Mouse (Mus musculus) limb, embryonic 10.5 days (tissue): ENCODE measurements around the gene B020031M17Rik. TPM values are rescaled to one million over a fixed set of nuclear protein-coding genes. Genes with fewer than 3 reads are reported as not detected.
A peak's percentile ranks its signal among the peaks of the same experiment; 100 is the strongest.
"Not testable (repeated sequence)": the region's sequence is repeated elsewhere in the genome, so short reads cannot be mapped to it uniquely, and the experiment has no call there.

ENCODE experiments used
- DNase-seq: peaks from one replicate; pipeline ENCODE4 v3.0.0-alpha.2; 2017; ENCODE audit warnings: low spot score
- H3K27ac ChIP-seq: fragments of 300-500 bp; sonication (generic); 2 replicates; pipeline ENCODE4 v1.5.1; 2016; ENCODE audit warnings: mild to moderate bottlenecking
- H3K27me3 ChIP-seq: fragments of 300-500 bp; sonication (generic); 2 replicates; pipeline ENCODE4 v1.6.1; 2016; ENCODE audit warnings: low read depth, mild to moderate bottlenecking; ENCODE audit not compliant: poor library complexity, severe bottlenecking
- H3K36me3 ChIP-seq: fragments of 300-500 bp; sonication (generic); 2 replicates; pipeline ENCODE4 v1.6.1; 2016; ENCODE audit warnings: mild to moderate bottlenecking, moderate library complexity
- H3K4me1 ChIP-seq: fragments of 300-500 bp; sonication (generic); 2 replicates; pipeline ENCODE4 v1.6.1; 2016
- H3K4me3 ChIP-seq: fragments of 300-500 bp; sonication (generic); 2 replicates; pipeline ENCODE4 v1.5.1; 2016; ENCODE audit warnings: mild to moderate bottlenecking, moderate library complexity
- H3K9me3 ChIP-seq: fragments of 300-500 bp; sonication (generic); replicated peaks from 2 replicates; pipeline ENCODE4 v1.6.1; 2016; ENCODE audit warnings: mild to moderate bottlenecking
- WGBS: fragments of 180-500 bp; shearing (Covaris S2); methylation state at CpG from one replicate; pipeline ENCODE4 v1.1.7; 2016; 5-methylcytosine and 5-hydroxymethylcytosine counted together
- polyA plus RNA-seq: library from polyadenylated mRNA; unstranded; fragments of >200 nt; fragmentation: Nextera tagmentation; extraction: Ambion mirVana; gene quantifications from 2 replicates; pipeline ENCODE4 v1.2.1, GENCODE M21; 2016

The B020031M17Rik gene
- not detected in 2 replicates for polyA plus RNA-seq

- not testable (repeated sequence) for H3K27ac ChIP-seq, H3K27me3 ChIP-seq, DNase-seq, H3K36me3 ChIP-seq, H3K9me3 ChIP-seq, H3K4me1 ChIP-seq, H3K4me3 ChIP-seq
- WGBS = 80% methylated on average over 4 of the region's 6 CpGs
These were observed at the start of gene B020031M17Rik for GRCm38 (mm10) chr13:119950706-119951105. Gene B020031M17Rik (minus strand): TSS chr13:119950806.

DNA sequence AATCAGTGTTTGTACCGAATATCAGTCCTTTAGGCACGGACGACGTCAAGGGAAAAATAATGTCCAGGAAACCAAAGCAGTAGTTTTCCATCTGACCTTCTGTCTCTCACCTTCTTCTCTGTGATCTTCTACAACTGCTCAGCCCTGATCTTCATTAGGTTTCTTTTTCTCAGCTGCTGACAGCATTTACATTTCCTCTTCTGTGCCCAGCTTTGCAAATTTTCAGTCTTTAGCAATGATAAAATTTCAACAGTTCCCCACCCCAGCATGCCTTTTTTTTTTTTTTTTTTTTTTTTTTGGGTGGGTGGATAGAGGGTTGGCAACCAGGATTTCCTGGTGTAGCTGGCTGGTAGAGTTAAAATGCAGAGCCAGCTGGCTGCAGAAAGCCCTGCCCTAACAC is 48.6 kb upstream of the B020031M17Rik start:
- not testable (repeated sequence) for H3K4me1 ChIP-seq, H3K4me3 ChIP-seq, DNase-seq, H3K9me3 ChIP-seq, H3K27ac ChIP-seq, H3K27me3 ChIP-seq, H3K36me3 ChIP-seq
- WGBS = no CpG with 5 or more reads among the region's 4 CpGs

DNA sequence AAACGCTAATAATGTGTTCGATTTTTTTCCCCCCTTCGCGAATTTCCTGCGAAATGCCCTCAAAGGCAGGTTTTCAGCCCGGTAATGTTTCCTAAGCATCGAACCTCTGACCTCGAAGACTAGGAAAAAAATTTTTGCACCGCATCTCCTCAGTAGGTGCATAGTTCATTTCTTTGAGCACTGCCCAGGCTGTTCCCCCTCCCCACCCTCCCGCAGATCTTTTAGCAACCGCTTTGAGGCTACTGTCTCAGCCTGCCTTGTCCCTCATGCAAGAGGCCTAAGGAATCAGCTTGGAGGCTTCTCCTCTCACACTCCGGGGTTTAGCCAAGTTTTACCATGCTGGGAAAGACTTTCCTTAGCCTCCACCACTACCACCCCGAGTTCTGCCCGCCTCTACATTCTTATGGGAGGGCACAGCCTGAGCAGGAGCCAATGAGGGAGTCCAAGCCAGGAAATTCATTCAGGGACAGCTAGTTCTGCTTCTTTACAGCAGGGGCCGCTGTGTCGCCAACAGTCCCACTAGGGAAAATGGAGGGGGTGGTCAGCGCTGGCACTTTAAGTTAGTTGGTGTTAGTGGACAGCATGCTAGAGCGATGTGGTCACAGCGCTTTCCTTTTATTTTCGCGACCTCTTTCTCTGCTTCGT is 48.0 kb upstream of the B020031M17Rik start:
- H3K27me3 ChIP-seq, DNase-seq, H3K4me1 ChIP-seq, H3K4me3 ChIP-seq, H3K9me3 ChIP-seq, H3K27ac ChIP-seq, H3K36me3 ChIP-seq: not testable (repeated sequence)
- no CpG with 5 or more reads among the region's 22 CpGs for WGBS

DNA sequence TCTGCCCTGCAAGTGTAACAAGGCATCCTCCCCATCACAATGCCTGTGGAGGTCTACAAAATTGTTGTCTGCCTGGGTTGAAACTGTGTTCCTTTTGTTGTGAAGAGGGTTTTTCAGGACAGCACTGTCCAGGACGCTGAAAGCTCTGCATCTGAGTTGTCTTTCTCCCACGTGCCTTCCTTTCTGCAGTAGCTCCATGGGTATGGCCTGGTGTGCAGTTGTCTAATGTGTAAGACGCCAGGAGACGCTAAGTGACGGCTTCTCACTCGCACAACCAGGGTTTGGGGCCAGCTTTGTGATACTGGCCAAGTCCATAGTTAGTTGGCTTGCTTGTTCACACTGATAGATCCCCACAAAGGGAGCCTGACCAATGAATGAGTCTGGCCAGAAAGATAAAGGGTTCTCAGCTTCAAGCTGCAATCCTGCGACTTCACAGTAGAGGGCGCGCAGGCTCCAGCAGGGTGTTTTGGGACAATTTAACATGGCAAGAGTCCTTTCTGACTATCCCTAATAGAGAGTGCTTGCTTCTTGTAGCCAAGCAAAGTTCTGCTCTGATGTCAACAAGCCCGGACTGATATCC is 41.4 kb upstream of the B020031M17Rik start:
- not testable (repeated sequence) for H3K4me3 ChIP-seq, H3K27me3 ChIP-seq, H3K36me3 ChIP-seq, H3K9me3 ChIP-seq, H3K4me1 ChIP-seq, DNase-seq, H3K27ac ChIP-seq
- WGBS = no CpG with 5 or more reads among the region's 10 CpGs

GRCm38 (mm10) chr13:119991264-119991663 is 40.7 kb upstream of the B020031M17Rik start:
- H3K36me3 ChIP-seq, H3K4me3 ChIP-seq, H3K4me1 ChIP-seq, H3K27me3 ChIP-seq, H3K9me3 ChIP-seq, H3K27ac ChIP-seq, DNase-seq: not testable (repeated sequence)
- no CpG with 5 or more reads among the region's 13 CpGs for WGBS

- not testable (repeated sequence) for H3K4me1 ChIP-seq, H3K27ac ChIP-seq, DNase-seq, H3K27me3 ChIP-seq, H3K4me3 ChIP-seq, H3K36me3 ChIP-seq, H3K9me3 ChIP-seq
- no CpG with 5 or more reads among the region's 13 CpGs for WGBS
These were observed 18.6 kb upstream of the B020031M17Rik start for GRCm38 (mm10) chr13:119969163-119969562.

DNA sequence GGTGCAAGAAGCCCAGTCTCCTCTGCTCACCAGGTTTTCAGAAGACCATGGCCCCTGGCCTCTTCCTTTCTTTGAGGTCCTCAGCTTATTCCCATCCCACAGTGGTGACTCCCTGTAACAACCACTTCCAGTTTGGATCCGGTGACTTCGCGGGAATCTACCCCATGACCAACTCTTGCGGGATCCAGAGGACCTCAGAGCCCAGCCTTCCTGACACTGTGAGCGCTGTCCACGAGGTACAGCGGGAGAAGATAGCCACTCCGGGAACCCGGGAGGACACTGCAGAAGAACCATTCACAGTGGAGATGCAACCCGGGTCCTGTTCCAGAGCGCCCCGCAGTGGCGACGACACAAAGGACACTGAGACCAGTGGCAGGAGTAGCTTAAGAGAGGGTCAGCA is 17.6 kb upstream of the B020031M17Rik start:
- not testable (repeated sequence) for H3K9me3 ChIP-seq, H3K4me3 ChIP-seq, DNase-seq, H3K4me1 ChIP-seq, H3K36me3 ChIP-seq, H3K27ac ChIP-seq, H3K27me3 ChIP-seq
- WGBS = no CpG with 5 or more reads among the region's 14 CpGs

DNA sequence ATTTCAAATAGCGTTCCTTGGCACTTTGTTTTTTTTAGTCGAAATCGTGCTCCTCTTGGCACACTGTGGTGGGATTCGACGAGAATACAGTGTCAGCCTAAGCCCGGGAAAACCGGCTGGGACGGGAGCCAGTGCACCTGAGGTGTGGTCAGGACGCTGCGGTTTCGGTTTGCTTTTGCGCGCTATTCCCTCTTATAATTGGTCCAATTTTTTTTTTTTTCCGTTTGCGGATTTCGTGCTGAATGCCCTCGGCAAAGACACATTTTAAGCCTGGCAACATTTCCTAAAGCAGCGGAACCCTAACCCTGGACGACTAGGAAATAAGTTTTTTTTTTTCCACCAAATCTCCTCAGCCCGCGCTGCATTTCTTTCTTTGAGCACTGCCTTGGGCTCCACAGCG is 15.4 kb upstream of the B020031M17Rik start:
- not testable (repeated sequence) for H3K36me3 ChIP-seq, H3K4me1 ChIP-seq, H3K9me3 ChIP-seq, H3K4me3 ChIP-seq, H3K27me3 ChIP-seq, H3K27ac ChIP-seq
- under 1% methylated on average over 22 of the region's 22 CpGs for whole genome bisulfite sequencing
- DNase-seq = peak; percentile 40

GRCm38 (mm10) chr13:119965302-119965952 is 14.8 kb upstream of the B020031M17Rik start:
- H3K27me3 ChIP-seq, DNase-seq, H3K27ac ChIP-seq, H3K36me3 ChIP-seq, H3K9me3 ChIP-seq, H3K4me3 ChIP-seq, H3K4me1 ChIP-seq: not testable (repeated sequence)
- WGBS = under 1% methylated on average over 17 of the region's 34 CpGs

DNA sequence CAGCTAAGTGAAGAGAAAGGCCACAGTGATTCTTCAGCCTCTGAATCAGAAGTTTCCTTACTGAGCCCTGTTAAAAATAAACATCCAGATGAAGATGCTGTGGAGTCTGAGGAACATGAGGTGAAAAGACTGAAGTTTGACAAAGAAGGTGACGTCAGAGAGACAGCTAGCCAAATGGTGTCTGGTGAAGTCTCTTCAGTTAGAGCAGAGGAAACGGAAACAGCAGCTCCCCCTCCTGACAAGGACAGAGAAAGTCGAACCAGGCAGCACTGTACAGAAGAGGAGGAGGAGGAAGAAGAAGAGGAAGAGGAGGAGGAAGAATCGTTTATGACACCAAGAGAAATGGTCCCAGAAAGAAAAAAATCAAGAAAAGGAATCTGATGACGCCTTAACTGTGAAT is 12.2 kb upstream of the B020031M17Rik start:
- not testable (repeated sequence) for DNase-seq, H3K4me1 ChIP-seq, H3K27me3 ChIP-seq, H3K36me3 ChIP-seq, H3K27ac ChIP-seq, H3K9me3 ChIP-seq, H3K4me3 ChIP-seq
- WGBS = no CpG with 5 or more reads among the region's 5 CpGs

DNA sequence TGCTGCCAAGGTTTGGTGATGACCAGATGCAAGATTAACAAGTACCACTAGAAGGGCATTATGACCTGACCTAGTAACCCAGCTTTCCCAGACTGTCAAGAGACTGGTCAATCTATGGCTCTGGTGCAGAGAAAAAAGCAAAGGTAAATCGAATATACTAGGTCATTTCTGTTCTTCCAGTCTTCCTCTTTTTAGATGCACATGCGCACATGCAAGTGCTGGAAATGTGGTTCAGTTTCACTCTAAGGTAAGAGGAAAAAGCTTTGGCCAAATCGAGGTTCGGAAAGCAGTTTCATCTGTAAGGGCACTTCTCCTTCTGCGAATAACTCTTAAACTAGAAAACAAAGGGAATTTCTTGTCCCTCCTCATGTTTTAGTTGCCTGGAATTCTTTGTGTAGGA is 5.0 kb upstream of the B020031M17Rik start:
- H3K36me3 ChIP-seq, H3K27ac ChIP-seq, H3K9me3 ChIP-seq, DNase-seq, H3K4me3 ChIP-seq, H3K4me1 ChIP-seq, H3K27me3 ChIP-seq: not testable (repeated sequence)
- no CpG with 5 or more reads among the region's 5 CpGs for WGBS

DNA sequence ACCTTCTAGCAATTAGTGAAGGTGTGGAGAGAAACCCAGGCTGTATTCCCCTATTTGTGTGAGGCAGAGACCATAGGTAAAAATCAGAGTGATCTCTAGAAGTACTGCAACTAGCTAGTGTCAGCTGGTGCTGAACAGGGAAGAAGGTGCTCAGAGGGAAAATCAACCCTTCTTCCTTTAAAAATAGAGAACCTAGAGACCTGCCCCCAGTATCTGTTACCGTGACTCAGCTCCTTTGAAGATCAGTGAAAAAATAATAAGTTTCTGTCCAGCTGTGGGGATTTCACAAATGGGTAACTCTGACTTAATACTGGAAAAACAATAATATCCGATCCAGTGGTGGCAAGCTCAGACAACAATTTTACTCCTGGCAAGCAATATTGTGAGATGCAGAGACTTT is 4.5 kb upstream of the B020031M17Rik start:
- not testable (repeated sequence) for H3K36me3 ChIP-seq, DNase-seq, H3K4me3 ChIP-seq, H3K9me3 ChIP-seq, H3K4me1 ChIP-seq, H3K27ac ChIP-seq, H3K27me3 ChIP-seq
- WGBS = 85% methylated on average over 2 of the region's 2 CpGs

DNA sequence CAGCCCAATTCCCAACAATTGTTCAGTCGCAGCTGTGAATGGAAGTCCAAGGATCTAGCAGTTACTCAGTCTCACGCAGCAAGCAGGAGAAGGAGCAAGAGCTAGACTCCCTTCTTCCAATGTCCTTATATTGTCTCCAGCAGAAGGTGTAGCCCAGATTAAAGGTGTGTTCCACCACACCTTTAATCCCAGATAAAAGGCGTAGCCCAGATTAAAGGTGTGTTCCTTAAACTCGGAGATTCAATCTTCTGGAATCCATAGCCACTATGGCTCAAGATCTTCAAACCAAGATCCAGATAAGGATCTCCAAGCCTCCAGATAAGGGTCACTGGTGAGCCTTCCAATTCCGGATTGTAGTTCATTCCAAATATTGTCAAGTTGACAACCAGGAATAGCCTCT is 21.4 kb downstream of the B020031M17Rik start, which contains the start of gene Gm21761:
Gene Gm21761, minus strand, starts transcription at position 101 of the 400 bp plus-strand sequence.
- not testable (repeated sequence) for H3K27ac ChIP-seq, H3K36me3 ChIP-seq, H3K4me1 ChIP-seq, H3K4me3 ChIP-seq, H3K27me3 ChIP-seq, DNase-seq, H3K9me3 ChIP-seq
- 75% methylated on average over 1 of the region's 5 CpGs for WGBS
